Mouse (Mus musculus) right cerebral cortex, postnatal 25 days (tissue): Measurements from ENCODE around the gene Rhobtb1.
A peak's percentile ranks its signal among the peaks of the same experiment; 100 is the strongest.

Source experiments
- DNase-seq: peaks from one replicate; pipeline ENCODE4 v3.0.0; 2022

Gene Rhobtb1

GRCm38 (mm10) chr10:69328029-69328655 lies 176.9 kb downstream of the Rhobtb1 start:
- DNase-seq, result no peak

- no peak for DNase-seq
These were observed 177.4 kb downstream of the Rhobtb1 start for GRCm38 (mm10) chr10:69328656-69329046.

- no peak for DNase-seq
These were observed 180.0 kb downstream of the Rhobtb1 start for GRCm38 (mm10) chr10:69331231-69331630.

DNA sequence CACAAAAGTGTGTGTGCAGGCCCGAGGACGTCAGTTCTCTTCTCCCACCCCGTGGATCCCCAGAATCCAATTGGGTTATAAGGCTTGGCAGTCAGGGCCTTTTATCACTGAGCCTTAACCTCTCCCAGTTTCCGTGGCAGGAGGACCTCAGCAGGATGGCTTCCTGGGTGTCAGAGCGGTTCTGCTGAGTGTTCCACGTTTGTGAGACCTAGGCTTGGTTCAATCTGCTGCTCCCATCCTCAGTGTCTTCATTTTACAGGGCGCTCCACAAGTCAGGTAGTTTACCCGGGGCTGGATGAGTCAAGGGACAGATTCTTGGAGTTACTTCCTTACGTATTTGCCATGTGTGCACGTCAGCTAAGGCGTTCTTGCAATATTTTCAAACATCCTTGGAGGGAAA lies 182.0 kb downstream of the Rhobtb1 start:
- DNase-seq, result no peak

- peak; percentile 19 for DNase-seq
These were observed 183.3 kb downstream of the Rhobtb1 start for GRCm38 (mm10) chr10:69334271-69335194.

DNA sequence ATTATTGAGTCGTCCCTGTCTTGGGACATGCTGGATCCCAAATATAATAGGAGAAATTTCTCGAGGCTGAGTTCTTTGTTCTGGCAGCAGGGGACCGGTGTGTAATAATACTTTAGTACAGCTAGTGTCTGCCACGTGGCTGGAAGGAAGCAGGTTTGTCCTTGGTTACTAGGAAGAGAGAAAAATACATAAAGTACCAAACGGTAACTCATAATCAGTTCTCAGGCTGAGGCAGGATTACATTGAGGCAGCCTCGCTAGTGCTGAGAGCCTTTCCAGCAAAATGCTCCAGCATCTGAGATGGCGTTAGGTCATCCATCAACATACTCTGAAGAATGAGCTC lies 183.9 kb downstream of the Rhobtb1 start:
- DNase-seq, result no peak

- DNase-seq, result no peak
These were observed 184.4 kb downstream of the Rhobtb1 start for GRCm38 (mm10) chr10:69335611-69336010.

DNA sequence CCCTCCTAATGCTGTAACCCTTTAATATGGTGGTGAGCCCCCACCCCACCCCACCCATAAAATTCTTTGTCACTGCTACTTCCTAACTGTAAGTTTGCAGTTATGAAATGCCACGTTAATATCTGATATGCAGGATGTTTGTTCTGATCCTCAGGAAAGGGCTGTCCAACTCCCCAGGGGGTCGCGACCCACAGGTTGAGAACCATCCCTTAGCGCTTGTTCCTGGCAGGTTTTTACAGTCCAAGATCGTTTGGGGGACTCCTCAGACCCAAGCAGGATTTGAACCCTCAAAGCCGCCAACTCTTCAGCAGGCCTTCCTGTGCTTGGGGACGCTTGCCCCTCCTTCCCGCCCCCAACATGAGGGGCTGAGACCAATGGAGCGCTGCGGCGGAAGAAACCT lies 185.0 kb downstream of the Rhobtb1 start:
- DNase-seq, result no peak

DNA sequence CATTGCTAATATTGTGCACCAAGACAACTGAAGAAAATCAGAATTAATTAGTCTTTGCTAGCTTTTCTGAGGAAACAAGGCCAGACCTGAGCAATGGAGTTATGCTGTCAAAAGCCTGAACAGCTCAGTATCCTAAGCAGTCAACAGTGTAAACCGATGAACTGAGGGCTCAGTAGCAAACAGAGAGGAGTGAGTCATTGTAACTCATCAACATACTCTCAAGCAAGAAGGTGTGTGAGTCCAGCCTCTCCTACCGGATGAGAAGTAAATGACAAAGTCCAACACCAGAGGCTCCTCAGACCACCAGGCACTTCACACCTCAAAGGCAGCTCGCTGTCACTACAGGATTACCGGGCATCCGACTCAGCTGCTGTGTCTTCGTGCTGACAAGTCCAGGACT lies 188.8 kb downstream of the Rhobtb1 start:
- DNase-seq, result no peak
